Mouse (Mus musculus): ENCODE data around the gene Pgf. TPM values are rescaled to one million over a fixed set of nuclear protein-coding genes. Genes with fewer than 3 reads are reported as not detected.

Gene Pgf
- polyA plus RNA-seq (2015; fragmentation: Nextera tagmentation; extraction: Ambion mirVana) = 15.6 and 15.8 TPM in 2 replicates

GRCm38 (mm10) chr12:85177740-85178239, at the start of gene Pgf:
Gene Pgf (minus strand): TSS chr12:85177790.
- peak within 1 kb of the TSS; percentile 91 for H3K4me2 ChIP-seq (replicated peaks)
- no peaks in the 10 kb centered on the region; the same call in 1 of the 2 replicates for H3K27me3 ChIP-seq (replicated peaks)
- WGBS = 84% methylated on average over 10 of the region's 10 CpGs
- H3K4me3 ChIP-seq (replicated peaks) = peak within 1 kb of the TSS; percentile 41
- H3K9me3 ChIP-seq = no peaks in the 10 kb centered on the region
- peak within 1 kb of the TSS; percentile 55; the same call in 1 of the 2 replicates for H3K27ac ChIP-seq
- ATAC-seq = no peak
- H3K4me1 ChIP-seq (replicated peaks) = peaks cover 58% of the 10 kb centered on the region
- peak within 1 kb of the TSS; percentile 43 for H3K9ac ChIP-seq
- H3K36me3 ChIP-seq = no peaks in the 10 kb centered on the region

- ATAC-seq = no peak
- Histone ChIP-seq H3K27me3 (replicated peaks) (no peaks in the 10 kb centered on the region), H3K4me2 (replicated peaks) (no peak overlapping the region), H3K36me3 (peaks cover 19% of the 10 kb centered on the region), H3K27ac (no peak overlapping the region), H3K4me3 (replicated peaks) (no peak overlapping the region), H3K4me1 (replicated peaks) (no peaks in the 10 kb centered on the region), H3K9ac (no peak overlapping the region), H3K9me3 (no peaks in the 10 kb centered on the region)
- 49% methylated on average over 7 of the region's 7 CpGs for WGBS
Measured at GRCm38 (mm10) chr12:85227227-85227626, 49.6 kb upstream of the Pgf start.

DNA sequence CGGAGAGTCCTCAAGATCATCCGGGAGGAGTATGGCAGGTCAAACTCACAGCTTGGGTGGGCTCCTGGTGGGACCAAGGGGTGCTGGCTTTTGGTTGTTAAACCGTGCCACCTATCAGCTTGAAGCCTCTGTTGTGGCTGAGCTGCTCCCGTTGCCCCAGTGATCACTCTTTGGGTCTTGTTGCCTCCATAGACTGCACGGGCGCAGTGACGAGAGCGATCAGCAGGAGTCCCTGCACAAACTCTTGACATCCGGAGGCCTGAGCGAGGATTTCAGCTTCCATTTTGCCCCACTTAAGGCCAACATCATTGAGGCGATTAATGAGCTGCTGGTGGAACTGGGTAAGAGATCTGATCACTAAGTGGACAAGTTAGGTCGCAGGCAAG, 42.3 kb upstream of the Pgf start:
- Histone ChIP-seq H3K4me2 (replicated peaks) (peak overlapping the region; percentile 87), H3K4me3 (replicated peaks) (peak overlapping the region; percentile 85), H3K4me1 (replicated peaks) (peaks cover 21% of the 10 kb centered on the region), H3K9ac (peak overlapping the region; percentile 68), H3K9me3 (no peaks in the 10 kb centered on the region), H3K27me3 (replicated peaks) (no peaks in the 10 kb centered on the region), H3K27ac (0 out of 2 replicates have a peak overlapping the region, but pooled peaks have one; percentile 51), H3K36me3 (peaks cover 15% of the 10 kb centered on the region)
- WGBS = 3% methylated on average over 12 of the region's 12 CpGs
- no peak for ATAC-seq

DNA sequence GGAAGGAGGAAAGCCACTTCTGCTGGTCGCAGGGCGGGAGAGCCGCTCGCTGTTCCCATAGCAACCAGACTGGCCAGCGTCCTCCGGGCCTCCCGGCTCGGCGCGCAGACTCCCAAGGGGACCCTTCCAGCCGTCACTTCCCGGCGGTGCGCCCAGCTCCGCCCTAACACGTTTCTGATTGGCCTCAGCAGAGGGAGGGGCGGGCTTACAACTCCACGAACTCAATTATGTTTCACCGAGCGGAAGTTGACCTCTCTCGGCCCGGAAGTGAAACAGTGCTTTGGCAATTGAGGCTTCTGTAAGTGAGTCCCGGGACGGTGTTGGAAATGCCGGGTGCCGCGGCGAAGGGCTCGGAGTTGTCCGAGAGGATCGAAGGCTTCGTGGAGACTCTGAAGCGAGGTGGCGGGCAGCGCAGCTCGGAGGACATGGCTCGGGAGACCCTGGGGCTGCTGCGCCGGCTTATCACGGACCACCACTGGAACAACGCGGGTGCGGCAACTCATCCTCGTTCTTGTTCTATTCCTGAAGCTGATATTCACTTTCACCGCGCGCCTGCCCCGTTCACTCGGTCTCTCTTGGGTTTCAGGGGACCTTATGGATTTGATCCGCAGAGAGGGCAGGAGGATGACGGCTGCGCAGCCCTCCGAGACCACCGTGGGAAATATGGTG, 41.8 kb upstream of the Pgf start, which contains the start of gene Eif2b2:
Gene Eif2b2, plus strand, starts transcription at position 246 of the 669 bp plus-strand sequence.
- peak; percentile 100 for ATAC-seq

DNA sequence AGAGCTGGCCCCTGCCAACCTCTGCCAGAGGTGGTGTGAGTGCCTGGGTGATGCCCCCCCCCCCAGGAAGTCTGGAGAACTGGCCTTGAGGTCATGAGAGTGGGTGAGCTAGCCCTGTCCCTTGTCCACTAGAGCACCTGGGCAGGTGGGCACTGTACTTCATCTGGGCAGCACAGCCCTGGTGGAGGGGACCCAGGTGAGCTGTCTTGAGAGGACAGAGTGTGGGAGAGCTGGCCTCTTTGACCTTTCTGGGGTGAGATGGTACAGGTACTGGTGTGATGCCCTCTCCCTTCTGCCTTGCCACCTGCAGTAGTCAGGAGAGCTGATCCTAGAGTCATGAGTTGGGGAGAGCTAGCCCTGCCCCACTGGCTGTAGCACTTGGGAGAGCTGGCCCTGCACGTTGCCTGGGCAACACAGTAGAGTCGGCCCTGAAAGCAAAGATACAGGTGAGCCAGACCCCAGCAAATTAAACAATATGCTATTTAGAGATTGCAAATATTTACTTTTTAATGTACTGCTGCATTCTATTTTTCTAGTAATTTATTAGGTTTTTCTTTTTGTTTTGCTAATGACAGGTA, 40.2 kb upstream of the Pgf start:
- no peak overlapping the region for H3K9ac ChIP-seq
- no peaks in the 10 kb centered on the region for H3K9me3 ChIP-seq
- no peaks in the 10 kb centered on the region for H3K27me3 ChIP-seq (replicated peaks)
- H3K36me3 ChIP-seq = peaks cover 5% of the 10 kb centered on the region
- H3K4me2 ChIP-seq (replicated peaks) = no peak overlapping the region
- no peak for ATAC-seq
- H3K27ac ChIP-seq = no peak overlapping the region
- 49% methylated on average over 2 of the region's 2 CpGs for WGBS
- H3K4me3 ChIP-seq (replicated peaks) = no peak overlapping the region
- H3K4me1 ChIP-seq (replicated peaks) = peaks cover 21% of the 10 kb centered on the region

More for the DNA sequence above, 41.8 kb upstream of the Pgf start, which contains the start of gene Eif2b2:
- peak within 1 kb of the TSS; percentile 51; the same call in 1 of the 2 replicates for H3K27ac ChIP-seq
- peaks cover 12% of the 10 kb centered on the region for H3K36me3 ChIP-seq
- H3K4me1 ChIP-seq (replicated peaks) = peaks cover 21% of the 10 kb centered on the region
- H3K4me3 ChIP-seq (replicated peaks) = peak within 1 kb of the TSS; percentile 85
- peak within 1 kb of the TSS; percentile 68 for H3K9ac ChIP-seq
- WGBS = under 1% methylated on average over 54 of the region's 54 CpGs
- H3K27me3 ChIP-seq (replicated peaks) = no peaks in the 10 kb centered on the region
- peak within 1 kb of the TSS; percentile 87 for H3K4me2 ChIP-seq (replicated peaks)
- H3K9me3 ChIP-seq = no peaks in the 10 kb centered on the region

GRCm38 (mm10) chr12:85215031-85215430, 37.4 kb upstream of the Pgf start:
- 74% methylated on average over 5 of the region's 5 CpGs for WGBS
- H3K4me1 ChIP-seq (replicated peaks) = peaks cover 9% of the 10 kb centered on the region
- H3K9me3 ChIP-seq = no peaks in the 10 kb centered on the region
- H3K4me2 ChIP-seq (replicated peaks) = no peak overlapping the region
- H3K36me3 ChIP-seq = no peaks in the 10 kb centered on the region
- no peak overlapping the region for H3K9ac ChIP-seq
- ATAC-seq = no peak
- no peak overlapping the region for H3K27ac ChIP-seq
- no peak overlapping the region for H3K4me3 ChIP-seq (replicated peaks)
- no peaks in the 10 kb centered on the region for H3K27me3 ChIP-seq (replicated peaks)

GRCm38 (mm10) chr12:85208687-85209199, 31.2 kb upstream of the Pgf start:
- Histone ChIP-seq H3K27me3 (replicated peaks) (no peaks in the 10 kb centered on the region), H3K9ac (no peak overlapping the region), H3K4me1 (replicated peaks) (no peaks in the 10 kb centered on the region), H3K4me2 (replicated peaks) (no peak overlapping the region), H3K4me3 (replicated peaks) (no peak overlapping the region), H3K9me3 (no peaks in the 10 kb centered on the region), H3K36me3 (no peaks in the 10 kb centered on the region), H3K27ac (no peak overlapping the region)
- WGBS = 36% methylated on average over 7 of the region's 7 CpGs
- ATAC-seq = no peak

DNA sequence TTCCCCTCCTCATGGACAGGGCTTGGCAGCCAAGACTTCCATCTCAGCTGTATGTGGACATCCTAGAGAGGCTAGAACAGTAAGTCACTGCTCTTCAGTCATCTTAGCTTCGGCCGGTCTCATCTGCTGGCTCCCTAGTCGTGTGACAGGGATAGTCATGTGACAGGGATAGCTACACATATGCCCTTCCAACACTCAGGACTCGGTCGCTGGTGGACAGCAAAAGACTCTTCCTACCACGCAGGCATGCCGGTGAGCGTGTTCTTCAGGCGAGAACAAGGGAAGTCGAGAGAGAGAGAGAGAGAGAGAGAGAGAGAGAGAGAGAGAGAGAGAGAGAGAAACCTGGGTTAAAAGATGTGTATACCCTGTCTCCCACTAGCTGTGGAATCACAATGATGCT, 27.8 kb upstream of the Pgf start:
- Histone ChIP-seq H3K4me3 (replicated peaks) (no peak overlapping the region), H3K4me2 (replicated peaks) (no peak overlapping the region), H3K9me3 (no peaks in the 10 kb centered on the region), H3K27ac (no peak overlapping the region), H3K36me3 (no peaks in the 10 kb centered on the region), H3K27me3 (replicated peaks) (no peaks in the 10 kb centered on the region), H3K9ac (no peak overlapping the region), H3K4me1 (replicated peaks) (peaks cover 10% of the 10 kb centered on the region)
- no peak for ATAC-seq
- 86% methylated on average over 10 of the region's 10 CpGs for WGBS

GRCm38 (mm10) chr12:85204105-85204504, 26.5 kb upstream of the Pgf start:
- Histone ChIP-seq H3K9ac (no peak overlapping the region), H3K27ac (no peak overlapping the region), H3K27me3 (replicated peaks) (no peaks in the 10 kb centered on the region), H3K4me3 (replicated peaks) (no peak overlapping the region), H3K4me2 (replicated peaks) (no peak overlapping the region), H3K9me3 (no peaks in the 10 kb centered on the region), H3K4me1 (replicated peaks) (peaks cover 10% of the 10 kb centered on the region), H3K36me3 (no peaks in the 10 kb centered on the region)
- ATAC-seq = no peak
- WGBS = 52% methylated on average over 8 of the region's 8 CpGs

GRCm38 (mm10) chr12:85203699-85204098, 26.1 kb upstream of the Pgf start:
- 71% methylated on average over 5 of the region's 5 CpGs for WGBS
- ATAC-seq = no peak

DNA sequence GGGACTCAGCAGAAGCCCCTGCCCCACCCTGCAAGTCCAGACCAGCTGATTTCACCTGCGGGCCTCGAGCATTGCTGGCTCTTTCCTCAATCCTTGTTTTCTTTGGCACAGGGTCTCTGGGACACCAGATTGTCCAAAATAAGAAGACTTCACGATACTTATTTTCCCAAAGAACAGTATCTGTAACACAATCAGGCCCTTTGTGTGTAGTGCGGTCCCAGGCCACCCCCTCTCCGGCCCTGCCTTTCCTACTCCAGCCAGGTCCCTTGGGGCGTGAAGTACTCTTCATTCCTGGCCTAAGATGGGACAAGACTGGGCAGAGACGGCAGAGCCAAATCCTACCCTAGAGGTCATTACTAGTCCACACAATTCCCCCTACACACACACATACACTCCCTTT, 24.6 kb upstream of the Pgf start:
- Histone ChIP-seq H3K4me3 (replicated peaks) (no peak overlapping the region), H3K4me1 (replicated peaks) (peaks cover 19% of the 10 kb centered on the region), H3K27ac (no peak overlapping the region), H3K9ac (no peak overlapping the region), H3K9me3 (no peaks in the 10 kb centered on the region), H3K36me3 (no peaks in the 10 kb centered on the region), H3K27me3 (replicated peaks) (no peaks in the 10 kb centered on the region), H3K4me2 (replicated peaks) (no peak overlapping the region)
- WGBS = 86% methylated on average over 7 of the region's 7 CpGs
- no peak for ATAC-seq

More at GRCm38 (mm10) chr12:85203699-85204098, 26.1 kb upstream of the Pgf start:
- Histone ChIP-seq H3K4me3 (replicated peaks) (no peak overlapping the region), H3K4me2 (replicated peaks) (no peak overlapping the region), H3K36me3 (no peaks in the 10 kb centered on the region), H3K27ac (no peak overlapping the region), H3K9ac (no peak overlapping the region), H3K4me1 (replicated peaks) (peaks cover 10% of the 10 kb centered on the region), H3K9me3 (no peaks in the 10 kb centered on the region), H3K27me3 (replicated peaks) (no peaks in the 10 kb centered on the region)

DNA sequence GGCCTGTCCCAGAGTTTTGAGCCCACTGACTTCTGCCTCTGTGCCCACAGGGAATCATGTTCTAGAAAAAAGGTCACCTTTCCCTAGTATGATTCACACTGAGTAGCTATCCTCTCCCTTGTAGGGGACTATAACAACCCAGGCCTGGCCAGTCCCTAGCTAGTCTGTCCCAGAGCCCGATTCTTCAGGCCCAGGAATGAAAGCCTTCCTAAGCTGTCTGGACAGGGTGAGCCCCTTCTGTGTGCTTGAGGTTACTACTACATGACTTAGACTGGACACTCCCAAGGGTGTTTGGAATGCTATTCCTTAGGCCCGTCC, 24.2 kb upstream of the Pgf start:
- H3K4me1 ChIP-seq (replicated peaks) = peaks cover 23% of the 10 kb centered on the region
- 85% methylated on average over 2 of the region's 2 CpGs for WGBS
- no peaks in the 10 kb centered on the region for H3K9me3 ChIP-seq
- H3K4me3 ChIP-seq (replicated peaks) = no peak overlapping the region
- no peak overlapping the region for H3K4me2 ChIP-seq (replicated peaks)
- H3K9ac ChIP-seq = no peak overlapping the region
- no peak for ATAC-seq
- no peaks in the 10 kb centered on the region for H3K36me3 ChIP-seq
- H3K27ac ChIP-seq = no peak overlapping the region
- H3K27me3 ChIP-seq (replicated peaks) = no peaks in the 10 kb centered on the region
